Mouse (Mus musculus) forebrain, postnatal 0 days (tissue): ENCODE data around the gene Olfr76. TPM values are rescaled to one million over a fixed set of nuclear protein-coding genes. Genes with fewer than 3 reads are reported as not detected.
"Not testable (repeated sequence)": the region's sequence is repeated elsewhere in the genome, so short reads cannot be mapped to it uniquely, and the experiment has no call there.

ENCODE experiments used
- ATAC-seq: fragments of 200-750 bp; cut with Nextera tagmentation; 2 replicates; pipeline ENCODE4 v1.8.0; 2017; ENCODE audit warnings: mild to moderate bottlenecking, moderate library complexity
- DNase-seq: peaks from one replicate; pipeline ENCODE4 v3.0.0-alpha.2; 2015
- H3K27ac ChIP-seq: fragments of 300-500 bp; sonication (generic); 2 replicates; pipeline ENCODE4 v1.5.1; 2014; ENCODE audit warnings: low read depth, mild to moderate bottlenecking, antibody characterized with exemption, low read length, moderate library complexity, mixed read lengths
- H3K27me3 ChIP-seq: fragments of 300-500 bp; sonication (generic); 2 replicates; pipeline ENCODE4 v1.6.1; 2014; ENCODE audit warnings: mild to moderate bottlenecking, low read length, mixed read lengths; ENCODE audit not compliant: insufficient read depth
- H3K36me3 ChIP-seq: fragments of 300-500 bp; sonication (generic); 2 replicates; pipeline ENCODE4 v1.6.1; 2014; ENCODE audit warnings: mild to moderate bottlenecking, moderate library complexity; ENCODE audit not compliant: insufficient read depth
- H3K4me1 ChIP-seq: fragments of 300-500 bp; sonication (generic); 2 replicates; pipeline ENCODE4 v1.6.1; 2014; ENCODE audit warnings: antibody characterized with exemption; ENCODE audit not compliant: insufficient read depth
- H3K4me2 ChIP-seq: fragments of 300-500 bp; sonication (generic); 2 replicates; pipeline ENCODE4 v1.6.1; 2014; ENCODE audit warnings: low read depth, mild to moderate bottlenecking, moderate library complexity
- H3K4me3 ChIP-seq: fragments of 300-500 bp; sonication (generic); 2 replicates; pipeline ENCODE4 v1.5.1; 2014; ENCODE audit warnings: low read depth, low read length, mixed read lengths
- H3K9ac ChIP-seq: fragments of 300-500 bp; sonication (generic); 2 replicates; pipeline ENCODE4 v1.6.1; 2014; ENCODE audit warnings: mild to moderate bottlenecking
- H3K9me3 ChIP-seq: fragments of 300-500 bp; sonication (generic); 2 replicates; pipeline ENCODE4 v1.6.1; 2016; ENCODE audit warnings: low read length
- CTCF ChIP-seq: sonication (generic); IDR thresholded peaks from 2 replicates; pipeline ENCODE4 v1.5.1; 2016; ENCODE audit warnings: antibody characterized with exemption, control low read depth, low read depth
- WGBS: fragments of 180-500 bp; shearing (Covaris S2); extraction: QIAGEN DNeasy Blood & Tissue Kit; methylation state at CpG from one replicate; pipeline ENCODE4 v1.1.7; 2014; 5-methylcytosine and 5-hydroxymethylcytosine counted together
- polyA plus RNA-seq: library from polyadenylated mRNA; unstranded; fragments of >200 nt; fragmentation: Nextera tagmentation; extraction: Ambion mirVana; gene quantifications from 2 replicates; pipeline ENCODE4 v1.2.1, GENCODE M21; 2015
- total RNA-seq: library from RNA; depleted of rRNA; stranded (reverse); fragments of >200 nt; gene quantifications from 2 replicates; pipeline ENCODE4 v1.2.3, GENCODE M21; 2014; rRNA removed

Olfr76 gene
- total and polyA plus RNA-seq, 2 experiments from 2014 or later = not detected

- DNase-seq (no peak), ATAC-seq (no peak)
- 66% methylated on average over 1 of the region's 1 CpGs for WGBS
- Histone ChIP-seq H3K4me2 (no peak overlapping the region), H3K27me3 (no peaks in the 10 kb centered on the region), H3K4me1 (no peaks in the 10 kb centered on the region), H3K9ac (no peak overlapping the region), H3K36me3 (no peaks in the 10 kb centered on the region), H3K27ac (no peak overlapping the region), H3K4me3 (no peak overlapping the region), H3K9me3 (no peaks in the 10 kb centered on the region)
- no peak for TF ChIP-seq CTCF
Observed at GRCm38 (mm10) chr19:12113807-12114206, 9.2 kb downstream of the Olfr76 start.

GRCm38 (mm10) chr19:12104541-12104940 lies 18.5 kb downstream of the Olfr76 start:
- no peak overlapping the region for H3K27ac ChIP-seq
- ATAC-seq (no peak), DNase-seq (no peak)
- WGBS = 46% methylated on average over 1 of the region's 1 CpGs
- TF ChIP-seq CTCF = no peak
- no peak overlapping the region for H3K4me2 ChIP-seq
- no peak overlapping the region for H3K4me3 ChIP-seq
- H3K9me3 ChIP-seq = no peaks in the 10 kb centered on the region
- no peaks in the 10 kb centered on the region for H3K36me3 ChIP-seq
- H3K9ac ChIP-seq = no peak overlapping the region
- no peaks in the 10 kb centered on the region for H3K27me3 ChIP-seq
- H3K4me1 ChIP-seq = no peaks in the 10 kb centered on the region

GRCm38 (mm10) chr19:12103234-12103633 lies 19.8 kb downstream of the Olfr76 start, which contains the start of gene Olfr1427:
Gene Olfr1427 (minus strand): TSS chr19:12103334.
- no peak for ATAC-seq
- 95% methylated on average over 2 of the region's 2 CpGs for WGBS
- DNase-seq = no peak
- H3K36me3 ChIP-seq = no peaks in the 10 kb centered on the region
- H3K9me3 ChIP-seq = no peaks in the 10 kb centered on the region
- no peaks in the 10 kb centered on the region for H3K4me1 ChIP-seq
- no peak within 1 kb of the TSS for H3K4me2 ChIP-seq
- TF ChIP-seq CTCF = no peak
- no peaks in the 10 kb centered on the region for H3K27me3 ChIP-seq
- no peak within 1 kb of the TSS for H3K27ac ChIP-seq
- no peak within 1 kb of the TSS for H3K9ac ChIP-seq
- H3K4me3 ChIP-seq = no peak within 1 kb of the TSS

- Histone ChIP-seq H3K9me3 (no peaks in the 10 kb centered on the region), H3K9ac (no peak within 1 kb of the TSS), H3K4me2 (no peak within 1 kb of the TSS), H3K27me3 (no peaks in the 10 kb centered on the region), H3K4me3 (no peak within 1 kb of the TSS), H3K27ac (no peak within 1 kb of the TSS), H3K36me3 (no peaks in the 10 kb centered on the region), H3K4me1 (no peaks in the 10 kb centered on the region)
- TF ChIP-seq CTCF = no peak
- DNase-seq (no peak), ATAC-seq (no peak)
- 82% methylated on average over 1 of the region's 1 CpGs for WGBS
Observed at GRCm38 (mm10) chr19:12091913-12092312, 31.1 kb downstream of the Olfr76 start, which contains the start of gene Olfr1426. Gene Olfr1426 (minus strand): TSS chr19:12092013.

GRCm38 (mm10) chr19:12077631-12078030 lies 45.4 kb downstream of the Olfr76 start, which contains the start of gene Olfr1425:
Gene Olfr1425 (minus strand): TSS chr19:12077731.
- not testable (repeated sequence) for DNase-seq, H3K4me1 ChIP-seq, H3K4me3 ChIP-seq, H3K27me3 ChIP-seq, H3K9ac ChIP-seq, H3K36me3 ChIP-seq, H3K27ac ChIP-seq, ATAC-seq, H3K4me2 ChIP-seq, H3K9me3 ChIP-seq
- WGBS = 79% methylated on average over 4 of the region's 4 CpGs

- 87% methylated on average over 1 of the region's 1 CpGs for WGBS
Observed at GRCm38 (mm10) chr19:12069546-12069945, 53.5 kb downstream of the Olfr76 start.

More at GRCm38 (mm10) chr19:12069546-12069945, 53.5 kb downstream of the Olfr76 start:
- H3K27ac ChIP-seq, H3K27me3 ChIP-seq, DNase-seq, H3K4me1 ChIP-seq, ATAC-seq, H3K4me3 ChIP-seq, H3K36me3 ChIP-seq, H3K9me3 ChIP-seq, H3K4me2 ChIP-seq, H3K9ac ChIP-seq: not testable (repeated sequence)

Other genes starting within 250 kb of the Olfr76 start
- not detected in 2 replicates for gene Olfr1419, start 248.1 kb downstream of the Olfr76 start, total RNA-seq
- not detected in 2 replicates for gene Olfr1419, start 248.1 kb downstream of the Olfr76 start, polyA plus RNA-seq
- not detected in 2 replicates for gene Olfr1420, start 236.6 kb downstream of the Olfr76 start, total RNA-seq
- gene Olfr1420, start 236.6 kb downstream of the Olfr76 start, polyA plus RNA-seq = not detected in 2 replicates
- 7.2 and 12.1 TPM in 2 replicates for gene Patl1, start 210.8 kb downstream of the Olfr76 start, total RNA-seq
- gene Patl1, start 210.8 kb downstream of the Olfr76 start, polyA plus RNA-seq = 7.7 and 11.8 TPM in 2 replicates
- 27.3 and 30.3 TPM in 2 replicates for gene Osbp, start 157.3 kb downstream of the Olfr76 start, total RNA-seq
- gene Osbp, start 157.3 kb downstream of the Olfr76 start, polyA plus RNA-seq = 2.3 and 3.1 TPM in 2 replicates
- gene Olfr1423, start 81.9 kb downstream of the Olfr76 start, total RNA-seq = not detected in 2 replicates
- gene Olfr1423, start 81.9 kb downstream of the Olfr76 start, polyA plus RNA-seq = not detected in 2 replicates
- not detected in 2 replicates for gene Olfr1424, start 60.5 kb downstream of the Olfr76 start, total RNA-seq
- gene Olfr1424, start 60.5 kb downstream of the Olfr76 start, polyA plus RNA-seq = not detected in 2 replicates
- gene Olfr1425, start 45.5 kb downstream of the Olfr76 start, total RNA-seq = not detected in 2 replicates
- not detected in 2 replicates for gene Olfr1425, start 45.5 kb downstream of the Olfr76 start, polyA plus RNA-seq
- gene Olfr1426, start 31.2 kb downstream of the Olfr76 start, total RNA-seq = not detected in 2 replicates
- not detected in 2 replicates for gene Olfr1426, start 31.2 kb downstream of the Olfr76 start, polyA plus RNA-seq
- gene Olfr1427, start 19.9 kb downstream of the Olfr76 start, total RNA-seq = not detected in 2 replicates
- gene Olfr1427, start 19.9 kb downstream of the Olfr76 start, polyA plus RNA-seq = not detected in 2 replicates
- gene Olfr1428, start 7.3 kb downstream of the Olfr76 start, total RNA-seq = not detected in 2 replicates
- gene Olfr1428, start 7.3 kb downstream of the Olfr76 start, polyA plus RNA-seq = not detected in 2 replicates
- not detected in 2 replicates for gene Olfr1555-ps1, start 46.9 kb upstream of the Olfr76 start, total RNA-seq
- gene Olfr1555-ps1, start 46.9 kb upstream of the Olfr76 start, polyA plus RNA-seq = not detected in 2 replicates
- not detected in 2 replicates for gene Olfr1431, start 77.4 kb upstream of the Olfr76 start, total RNA-seq
- gene Olfr1431, start 77.4 kb upstream of the Olfr76 start, polyA plus RNA-seq = not detected in 2 replicates
- not detected in 2 replicates for gene Olfr1432, start 109.4 kb upstream of the Olfr76 start, total RNA-seq
- not detected in 2 replicates for gene Olfr1432, start 109.4 kb upstream of the Olfr76 start, polyA plus RNA-seq
- gene Olfr262, start 118.5 kb upstream of the Olfr76 start, total RNA-seq = not detected in 2 replicates
- not detected in 2 replicates for gene Olfr262, start 118.5 kb upstream of the Olfr76 start, polyA plus RNA-seq
- not detected in 2 replicates for gene Olfr235, start 137.8 kb upstream of the Olfr76 start, total RNA-seq
- gene Olfr235, start 137.8 kb upstream of the Olfr76 start, polyA plus RNA-seq = not detected in 2 replicates
- not detected in 2 replicates for gene Olfr1434, start 156.7 kb upstream of the Olfr76 start, total RNA-seq
- gene Olfr1434, start 156.7 kb upstream of the Olfr76 start, polyA plus RNA-seq = not detected in 2 replicates
- not detected in 2 replicates for gene Olfr1436, start 175.9 kb upstream of the Olfr76 start, total RNA-seq
- not detected in 2 replicates for gene Olfr1436, start 175.9 kb upstream of the Olfr76 start, polyA plus RNA-seq
- gene Olfr1437, start 201.9 kb upstream of the Olfr76 start, total RNA-seq = not detected in 2 replicates
- gene Olfr1437, start 201.9 kb upstream of the Olfr76 start, polyA plus RNA-seq = not detected in 2 replicates
- not detected in 2 replicates for gene Olfr1438-ps1, start 212.7 kb upstream of the Olfr76 start, total RNA-seq
- gene Olfr1438-ps1, start 212.7 kb upstream of the Olfr76 start, polyA plus RNA-seq = not detected in 2 replicates